9 mouse cellular contexts compared by ENCODE assay signal in the genomic region with DNA sequence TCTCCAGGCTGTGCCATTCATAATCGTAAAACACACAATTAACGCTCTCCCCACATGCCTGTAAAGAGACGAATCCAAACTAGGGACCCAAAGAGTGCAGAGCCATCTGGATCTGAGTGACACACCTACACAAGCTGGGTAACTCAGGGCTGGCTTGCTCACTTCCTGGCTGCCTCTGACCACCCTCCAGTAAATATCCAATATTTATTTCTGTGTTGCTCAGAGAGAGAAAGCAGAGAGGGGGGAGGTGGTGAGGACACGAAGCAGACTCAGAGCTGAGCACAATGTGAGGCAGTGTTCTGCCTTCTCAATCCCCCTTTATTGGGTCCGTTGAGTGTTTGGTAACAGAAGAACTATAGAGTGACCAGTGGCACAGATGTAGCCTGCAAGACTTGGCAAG.
A peak's percentile ranks its signal among the peaks of the same experiment; 100 is the strongest.
DNase-seq lines count a peak whose midpoint lies in the region; ATAC-seq and TF ChIP-seq lines count a peak whose summit lies in the region.
"Had no signal": no experiment of that assay in that cellular context is flagged by ENCODE, and none has a peak within 500 bp of the region (broad histone marks: within the 10 kb centered on the region; RNA-seq: fewer than 3 reads in every experiment).

No protein-coding gene starts in this region.

- H3K4me3 ChIP-seq in cortical plate, adult 2 months (ENCODE audit: insufficient read depth, low read length): no peak overlapping the region
- no peak overlapping the region for H3K4me3 ChIP-seq in limb, embryonic 14.5 days (replicated peaks; ENCODE audit: low read length)
- H3K4me3 ChIP-seq: heart, adult 2 months had no signal

- DNase-seq in left cerebral cortex, adult 18-20 months (ENCODE audit: low spot score in 2 of 2): peak; percentile 6 to 11
- no peak for DNase-seq in left cerebral cortex, postnatal 10 days (ENCODE audit: extremely low spot score in 1 of 2, low spot score in 2 of 2)
- DNase-seq in forelimb bud, embryonic 11.5 days (ENCODE audit: low read depth, low spot score): peak; percentile 81
- no peak for DNase-seq in limb, embryonic 14.5 days (ENCODE audit: low spot score)
- no peak for DNase-seq in heart, adult 9 months (ENCODE audit: low spot score in 2 of 2)
- DNase-seq: heart, adult 2 months had no signal

- WGBS in limb, embryonic 14.5 days: 20% methylated on average over 5 of the region's 5 CpGs

- H3K9ac ChIP-seq in limb, embryonic 14.5 days (ENCODE audit: low read depth, low read length, severe bottlenecking): no peak overlapping the region
- H3K9ac ChIP-seq: liver, embryonic 14.5 days had no signal

- no peak overlapping the region for H3K4me2 ChIP-seq in limb, embryonic 14.5 days (replicated peaks; ENCODE audit: low read depth, low read length, severe bottlenecking)

- H3K36me3 ChIP-seq in limb, embryonic 14.5 days (ENCODE audit: control insufficient read depth, insufficient read depth, low read length): no peaks in the 10 kb centered on the region

- TF ChIP-seq CTCF in cortical plate, adult 2 months (IDR thresholded peaks at IDR 0.05; ENCODE audit: extremely low read depth, insufficient read depth, low read length): no peak

- no peak for TF ChIP-seq POLR2A in cortical plate, adult 2 months (IDR thresholded peaks at IDR 0.05; ENCODE audit: extremely low read depth, insufficient read depth, low read length)
- no peak for TF ChIP-seq POLR2A in limb, embryonic 14.5 days (IDR thresholded peaks at IDR 0.05; ENCODE audit: borderline replicate concordance, extremely low read depth, insufficient read depth, insufficient read length)

- intact Hi-C loops in left cerebral cortex, postnatal 10 days (cut with DNase I): no loop called here

- no peaks in the 10 kb centered on the region for H3K9me3 ChIP-seq in limb, embryonic 14.5 days (ENCODE audit: control insufficient read depth, low read length)

- no peaks in the 10 kb centered on the region for H3K27me3 ChIP-seq in limb, embryonic 14.5 days (ENCODE audit: control insufficient read depth, insufficient read depth, low read length)

- peak; percentile 59 for ATAC-seq in limb, embryonic 14.5 days (ENCODE audit: low FRiP score, low read depth)
- ATAC-seq in inflammation-experienced regulatory T-cells, adult 6 months: no peak

- peak overlapping the region; percentile 69; the same call in 1 of the 2 replicates for H3K27ac ChIP-seq in cortical plate, adult 2 months (ENCODE audit: insufficient read depth, low read length)
- no peak overlapping the region for H3K27ac ChIP-seq in limb, embryonic 14.5 days (replicated peaks; ENCODE audit: low read depth, low read length)
- H3K27ac ChIP-seq: heart, adult 2 months; liver, embryonic 14.5 days had no signal

- peaks cover 8% of the 10 kb centered on the region for H3K4me1 ChIP-seq in cortical plate, adult 2 months (ENCODE audit: control insufficient read depth, insufficient read depth, low read length)
- H3K4me1 ChIP-seq in limb, embryonic 14.5 days (ENCODE audit: control insufficient read depth, insufficient read depth, low read length): peaks cover 41% of the 10 kb centered on the region

Comparison
In these comparisons a context has a peak if more than half of its experiments do, and no peak if none do; other contexts are left out.
1. DNase-seq: peak in left cerebral cortex, adult 18-20 months (2 of 2) and forelimb bud, embryonic 11.5 days (single experiment); none in left cerebral cortex, postnatal 10 days (0 of 2), limb, embryonic 14.5 days (single experiment) and heart, adult 9 months (0 of 2).